Comparison of ENCODE assay signal across 9 mouse cellular contexts in genomic region chr2:20737112-20737808, GRCm38 (mm10).
DNase-seq lines count a peak whose midpoint lies in the region; ATAC-seq and TF ChIP-seq lines count a peak whose summit lies in the region.
"Had no signal": no experiment of that assay in that cellular context is flagged by ENCODE, and none has a peak within 500 bp of the region (broad histone marks: within the 10 kb centered on the region; RNA-seq: fewer than 3 reads in every experiment).

No protein-coding gene starts in this region.

- TF ChIP-seq RAD21 in CH12.LX (IDR thresholded peaks at IDR 0.05; ENCODE audit: low read depth, low read length): no peak

- H3K4me1 ChIP-seq in CH12.LX (ENCODE audit: control insufficient read depth in 1 of 2, insufficient read depth in 2 of 2): peaks cover 2 to 46% of the 10 kb centered on the region in 2 experiments; a peak in 2 of 4 replicates
- peaks cover 7% of the 10 kb centered on the region for H3K4me1 ChIP-seq in liver, postnatal 0 days (ENCODE audit: insufficient read depth)
- no peaks in the 10 kb centered on the region for H3K4me1 ChIP-seq in thymus, adult 2 months (replicated peaks; ENCODE audit: control insufficient read depth, insufficient read depth, low read length)

- H3K4me3 ChIP-seq in CH12.LX (replicated peaks in 1 of 3; ENCODE audit: low read depth in 2 of 3, low read length in 2 of 3, poor library complexity in 1 of 3): peak overlapping the region; percentile 31 to 55 (median 42)
- H3K4me3 ChIP-seq in liver, postnatal 0 days (ENCODE audit: low read depth, low read length): peak overlapping the region; percentile 37
- no peak overlapping the region for H3K4me3 ChIP-seq in layer of hippocampus, adult 2 months
- H3K4me3 ChIP-seq in thymus, adult 2 months (ENCODE audit: control insufficient read depth, insufficient read depth, low read length): no peak overlapping the region
- H3K4me3 ChIP-seq: forebrain, embryonic 15.5 days had no signal

- 45% methylated on average over 19 of the region's 19 CpGs for WGBS in liver, postnatal 0 days (ENCODE audit: insufficient replicate concordance)
- 80% methylated on average over 19 of the region's 19 CpGs for WGBS in thymus, adult 2 months

- no peaks in the 10 kb centered on the region for H3K9me3 ChIP-seq in CH12.LX (replicated peaks; ENCODE audit: low read length)
- no peaks in the 10 kb centered on the region for H3K9me3 ChIP-seq in liver, postnatal 0 days (ENCODE audit: low read length)
- H3K9me3 ChIP-seq: forebrain, embryonic 15.5 days had no signal

- ATAC-seq in liver, postnatal 0 days: peak; percentile 87
- ATAC-seq: forebrain, embryonic 15.5 days had no signal

- peak overlapping the region; percentile 41 for H3K9ac ChIP-seq in CH12.LX (ENCODE audit: insufficient read depth, low read depth)
- H3K9ac ChIP-seq in liver, postnatal 0 days (replicated peaks): no peak overlapping the region
- H3K9ac ChIP-seq: forebrain, embryonic 15.5 days had no signal

- dilution Hi-C loops in CH12.LX (cut with MboI; ENCODE audit: extremely low pct_ligation_motif_present, extremely low pct_unique_long_range_greater_than_20kb, low sequenced_read_pairs): no loop called here

- H3K4me2 ChIP-seq in CH12.LX (ENCODE audit: insufficient read depth, low read depth, poor library complexity, severe bottlenecking): peak overlapping the region; percentile 82
- peak overlapping the region; percentile 65 for H3K4me2 ChIP-seq in liver, postnatal 0 days (ENCODE audit: low read depth, low read length)
- H3K4me2 ChIP-seq: forebrain, embryonic 15.5 days had no signal

- in situ Hi-C loops in CH12.LX (cut with MboI; ENCODE audit: low pct_ligation_motif_present, low pct_unique_long_range_greater_than_20kb, low sequenced_read_pairs): no loop called here

- TF ChIP-seq CTCF in CH12.LX (conservative IDR thresholded peaks at IDR 0.05 in 1 of 2, IDR thresholded peaks at IDR 0.05 in 1 of 2; ENCODE audit: low read depth in 2 of 2, low read length in 2 of 2): no peak
- no peak for TF ChIP-seq CTCF in liver, postnatal 0 days (IDR thresholded peaks at IDR 0.05; ENCODE audit: low read depth)
- TF ChIP-seq CTCF in layer of hippocampus, adult 2 months (conservative IDR thresholded peaks at IDR 0.05): no peak
- TF ChIP-seq CTCF in thymus, adult 2 months (IDR thresholded peaks at IDR 0.05; ENCODE audit: borderline replicate concordance, control insufficient read depth, extremely low read depth, insufficient read depth, low read length, poor library complexity): no peak

- DNase-seq in 3134 (ENCODE audit: extremely low read depth, insufficient read length, low spot score) (peak; percentile 51), CH12.LX (ENCODE audit: extremely low read depth) (peak; percentile 41)
- peak; percentile 60 for DNase-seq in gonadal fat pad, adult 2 months (ENCODE audit: low read depth)
- DNase-seq in liver, postnatal 0 days: peak; percentile 17
- DNase-seq in frontal cortex, postnatal 25 days (ENCODE audit: low spot score in 2 of 2): no peak
- DNase-seq in layer of hippocampus, postnatal 14 days (ENCODE audit: low spot score in 2 of 2): no peak
- DNase-seq in layer of hippocampus, adult 2 months (ENCODE audit: low spot score in 2 of 2): no peak
- no peak for DNase-seq in thymus, adult 2 months

- no peaks in the 10 kb centered on the region for H3K27me3 ChIP-seq in CH12.LX (replicated peaks)
- H3K27me3 ChIP-seq in liver, postnatal 0 days (ENCODE audit: insufficient read depth, low read length): no peaks in the 10 kb centered on the region
- H3K27me3 ChIP-seq in thymus, adult 2 months (ENCODE audit: control insufficient read depth, insufficient read depth, low read length): no peaks in the 10 kb centered on the region
- H3K27me3 ChIP-seq: forebrain, embryonic 15.5 days had no signal

- H3K36me3 ChIP-seq in CH12.LX (replicated peaks in 1 of 2; ENCODE audit: control insufficient read depth in 1 of 2, insufficient read depth in 1 of 2, low read length in 1 of 2): peaks cover 0 to 1% of the 10 kb centered on the region in 2 experiments
- H3K36me3 ChIP-seq in liver, postnatal 0 days (replicated peaks; ENCODE audit: insufficient read depth, low read length): no peaks in the 10 kb centered on the region
- H3K36me3 ChIP-seq in thymus, adult 2 months (ENCODE audit: control insufficient read depth, insufficient read depth, low read length): no peaks in the 10 kb centered on the region
- H3K36me3 ChIP-seq: forebrain, embryonic 15.5 days had no signal

- TF ChIP-seq POLR2A in CH12.LX (IDR thresholded peaks at IDR 0.05; ENCODE audit: low read depth, low read length): no peak; the same call in 1 of the 2 replicates
- no peak for TF ChIP-seq POLR2A in thymus, adult 2 months (IDR thresholded peaks at IDR 0.05; ENCODE audit: control insufficient read depth, extremely low read depth, insufficient read depth, low read length, poor library complexity)

- H3K27ac ChIP-seq in CH12.LX (ENCODE audit: insufficient read depth, low read depth): no peak overlapping the region
- H3K27ac ChIP-seq in liver, postnatal 0 days (ENCODE audit: low read depth): peak overlapping the region; percentile 56
- no peak overlapping the region for H3K27ac ChIP-seq in layer of hippocampus, adult 2 months
- H3K27ac ChIP-seq in thymus, adult 2 months (ENCODE audit: control insufficient read depth, insufficient read depth, low read length): no peak overlapping the region
- H3K27ac ChIP-seq: forebrain, embryonic 15.5 days had no signal

- no peak for TF ChIP-seq EP300 in CH12.LX (IDR thresholded peaks at IDR 0.05; ENCODE audit: low read length)
- TF ChIP-seq EP300 in liver, postnatal 0 days (IDR thresholded peaks at IDR 0.05; ENCODE audit: low read depth): no peak

- no peaks in the 10 kb centered on the region for H3K79me2 ChIP-seq in CH12.LX (replicated peaks; ENCODE audit: control insufficient read depth, extremely low read depth, insufficient read depth, poor library complexity, severe bottlenecking)

TF ChIP-seq in CH12.LX, 34 proteins besides CTCF, POLR2A, EP300 and RAD21:
- TF ChIP-seq USF2 (conservative IDR thresholded peaks at IDR 0.05; ENCODE audit: low read depth, low read length): no peak
- TF ChIP-seq ETS1 (conservative IDR thresholded peaks at IDR 0.05; ENCODE audit: low read depth, low read length): 0 out of 2 replicates have a peak, but pooled peaks have one; percentile 11
- no peak for TF ChIP-seq ZNF384 (IDR thresholded peaks at IDR 0.05; ENCODE audit: low read depth, low read length)
- no peak for TF ChIP-seq IRF4 (IDR thresholded peaks at IDR 0.05; ENCODE audit: low read depth, low read length)
- peak; percentile 60; the same call in 1 of the 2 replicates for TF ChIP-seq SIN3A (IDR thresholded peaks at IDR 0.05; ENCODE audit: low read length)
- 0 out of 2 replicates have a peak, but pooled peaks have one; percentile 8 for TF ChIP-seq USF1 (IDR thresholded peaks at IDR 0.05; ENCODE audit: low read depth, low read length)
- 0 out of 2 replicates have a peak, but pooled peaks have one; percentile 43 for TF ChIP-seq MAX (IDR thresholded peaks at IDR 0.05; ENCODE audit: low read length)
- peak; percentile 32; the same call in 1 of the 2 replicates for TF ChIP-seq CHD1 (IDR thresholded peaks at IDR 0.05; ENCODE audit: low read depth, low read length)
- 0 out of 2 replicates have a peak, but pooled peaks have one; percentile 33 for TF ChIP-seq TBP (conservative IDR thresholded peaks at IDR 0.05; ENCODE audit: low read depth, low read length)
- 0 out of 2 replicates have a peak, but pooled peaks have one; percentile 35 for TF ChIP-seq MYC (IDR thresholded peaks at IDR 0.05; ENCODE audit: low read depth, low read length)
- TF ChIP-seq ELF1 (IDR thresholded peaks at IDR 0.05; ENCODE audit: low read depth, low read length): peak; percentile 30; the same call in 1 of the 2 replicates
TF ChIP-seq in CH12.LX: peak in this region for 8.

Comparison
In these comparisons a context has a peak if more than half of its experiments do, and no peak if none do; other contexts are left out.
1. DNase-seq: peak in 3134 (single experiment), CH12.LX (single experiment), gonadal fat pad, adult 2 months (single experiment) and liver, postnatal 0 days (single experiment); none in frontal cortex, postnatal 25 days (0 of 2), layer of hippocampus, postnatal 14 days (0 of 2), layer of hippocampus, adult 2 months (0 of 2) and thymus, adult 2 months (single experiment).
2. H3K4me3 ChIP-seq: peak in CH12.LX (3 of 3) and liver, postnatal 0 days (single experiment); none in layer of hippocampus, adult 2 months (single experiment) and thymus, adult 2 months (single experiment).